Mouse (Mus musculus) liver, postnatal 0 days (tissue): ENCODE results near the gene Sema5b. TPM values are rescaled to one million over a fixed set of nuclear protein-coding genes. Genes with fewer than 3 reads are reported as not detected.

ENCODE experiments used
- ATAC-seq: fragments of 200-750 bp; cut with Nextera tagmentation; 2 replicates; pipeline ENCODE4 v1.8.0; 2017; ENCODE audit warnings: mild to moderate bottlenecking, moderate library complexity
- DNase-seq: peaks from one replicate; pipeline ENCODE4 v3.0.0-alpha.2; 2016
- H3K27ac ChIP-seq: fragments of 300-500 bp; sonication (generic); 2 replicates; pipeline ENCODE4 v1.5.1; 2014; ENCODE audit warnings: antibody characterized with exemption, moderate library complexity, mild to moderate bottlenecking, low read depth
- H3K27me3 ChIP-seq: fragments of 300-500 bp; sonication (generic); 2 replicates; pipeline ENCODE4 v1.6.1; 2014; ENCODE audit warnings: low read length, control low read depth, mixed read lengths; ENCODE audit not compliant: insufficient read depth
- H3K36me3 ChIP-seq: fragments of 300-500 bp; sonication (generic); replicated peaks from 2 replicates; pipeline ENCODE4 v1.6.1; 2014; ENCODE audit warnings: mild to moderate bottlenecking, control low read depth, low read length, moderate library complexity, mixed read lengths; ENCODE audit not compliant: insufficient read depth
- H3K4me1 ChIP-seq: fragments of 300-500 bp; sonication (generic); 2 replicates; pipeline ENCODE4 v1.6.1; 2014; ENCODE audit warnings: antibody characterized with exemption, mild to moderate bottlenecking, control low read depth; ENCODE audit not compliant: insufficient read depth
- H3K4me2 ChIP-seq: fragments of 300-500 bp; sonication (generic); 2 replicates; pipeline ENCODE4 v1.6.1; 2014; ENCODE audit warnings: low read depth, mild to moderate bottlenecking, low read length, moderate library complexity, mixed read lengths
- H3K4me3 ChIP-seq: fragments of 300-500 bp; sonication (generic); 2 replicates; pipeline ENCODE4 v1.5.1; 2014; ENCODE audit warnings: low read depth, low read length
- H3K9ac ChIP-seq: fragments of 300-500 bp; sonication (generic); replicated peaks from 2 replicates; pipeline ENCODE4 v1.6.1; 2014; ENCODE audit warnings: mild to moderate bottlenecking, moderate library complexity
- H3K9me3 ChIP-seq: fragments of 300-500 bp; sonication (generic); 2 replicates; pipeline ENCODE4 v1.6.1; 2016; ENCODE audit warnings: mild to moderate bottlenecking, control low read depth, low read length, mixed read lengths
- CTCF ChIP-seq: sonication (generic); IDR thresholded peaks from 2 replicates; pipeline ENCODE4 v1.5.1; 2016; ENCODE audit warnings: antibody characterized with exemption, low read depth
- EP300 ChIP-seq: IDR thresholded peaks from 2 replicates; pipeline ENCODE4 v1.6.1; 2016; ENCODE audit warnings: antibody characterized with exemption, low read depth, mild to moderate bottlenecking
- WGBS: fragments of 180-500 bp; shearing (Covaris S2); extraction: QIAGEN DNeasy Blood & Tissue Kit; methylation state at CpG from one replicate; pipeline ENCODE4 v1.1.7; 2014; ENCODE audit not compliant: insufficient replicate concordance; 5-methylcytosine and 5-hydroxymethylcytosine counted together
- polyA plus RNA-seq: library from polyadenylated mRNA; unstranded; fragments of >200 nt; fragmentation: Nextera tagmentation; extraction: Ambion mirVana; gene quantifications from 2 replicates; pipeline ENCODE4 v1.2.1, GENCODE M21; 2015

Gene Sema5b
- polyA plus RNA-seq, 1 experiment from 2014 or later = 0.11 TPM

- Histone ChIP-seq H3K4me2 (no peak overlapping the region), H3K4me1 (no peaks in the 10 kb centered on the region), H3K4me3 (no peak overlapping the region), H3K27ac (no peak overlapping the region), H3K9ac (no peak overlapping the region), H3K36me3 (no peaks in the 10 kb centered on the region), H3K27me3 (peaks cover 11% of the 10 kb centered on the region; the same call in 1 of the 2 replicates), H3K9me3 (no peaks in the 10 kb centered on the region)
- no peak for DNase-seq
- WGBS = 73% methylated on average over 5 of the region's 5 CpGs
- ATAC-seq = no peak
- TF ChIP-seq CTCF (no peak), EP300 (no peak)
Observed at GRCm38 (mm10) chr16:35653951-35654350, 113.0 kb downstream of the Sema5b start.

- Histone ChIP-seq H3K36me3 (no peaks in the 10 kb centered on the region), H3K27ac (no peak overlapping the region), H3K9me3 (no peaks in the 10 kb centered on the region), H3K27me3 (peaks cover 34% of the 10 kb centered on the region), H3K4me3 (peak overlapping the region; percentile 36), H3K4me1 (no peaks in the 10 kb centered on the region), H3K4me2 (peak overlapping the region; percentile 55), H3K9ac (no peak overlapping the region)
- ATAC-seq (no peak), DNase-seq (no peak)
- no peak for TF ChIP-seq CTCF
- TF ChIP-seq EP300 = no peak
- WGBS = 7% methylated on average over 34 of the region's 36 CpGs
Observed at GRCm38 (mm10) chr16:35660222-35660621, 119.3 kb downstream of the Sema5b start.

- H3K9me3 ChIP-seq = no peaks in the 10 kb centered on the region
- DNase-seq (no peak), ATAC-seq (no peak)
- H3K9ac ChIP-seq = no peak overlapping the region
- WGBS = 84% methylated on average over 9 of the region's 9 CpGs
- H3K4me2 ChIP-seq = no peak overlapping the region
- no peaks in the 10 kb centered on the region for H3K4me1 ChIP-seq
- H3K27me3 ChIP-seq = peaks cover 22% of the 10 kb centered on the region
- TF ChIP-seq CTCF (no peak), EP300 (no peak)
- H3K36me3 ChIP-seq = no peaks in the 10 kb centered on the region
- H3K27ac ChIP-seq = no peak overlapping the region
- H3K4me3 ChIP-seq = no peak overlapping the region
Observed at GRCm38 (mm10) chr16:35663831-35664414, 123.0 kb downstream of the Sema5b start.

GRCm38 (mm10) chr16:35664847-35665246, 123.9 kb downstream of the Sema5b start:
- WGBS = 69% methylated on average over 4 of the region's 4 CpGs
- H3K4me1 ChIP-seq = no peaks in the 10 kb centered on the region
- H3K4me3 ChIP-seq = no peak overlapping the region
- no peaks in the 10 kb centered on the region for H3K9me3 ChIP-seq
- DNase-seq = no peak
- H3K36me3 ChIP-seq = no peaks in the 10 kb centered on the region
- no peak overlapping the region for H3K4me2 ChIP-seq
- no peak overlapping the region for H3K9ac ChIP-seq
- TF ChIP-seq EP300 = no peak
- TF ChIP-seq CTCF = no peak
- peaks cover 14% of the 10 kb centered on the region for H3K27me3 ChIP-seq
- ATAC-seq = no peak
- H3K27ac ChIP-seq = no peak overlapping the region

DNA sequence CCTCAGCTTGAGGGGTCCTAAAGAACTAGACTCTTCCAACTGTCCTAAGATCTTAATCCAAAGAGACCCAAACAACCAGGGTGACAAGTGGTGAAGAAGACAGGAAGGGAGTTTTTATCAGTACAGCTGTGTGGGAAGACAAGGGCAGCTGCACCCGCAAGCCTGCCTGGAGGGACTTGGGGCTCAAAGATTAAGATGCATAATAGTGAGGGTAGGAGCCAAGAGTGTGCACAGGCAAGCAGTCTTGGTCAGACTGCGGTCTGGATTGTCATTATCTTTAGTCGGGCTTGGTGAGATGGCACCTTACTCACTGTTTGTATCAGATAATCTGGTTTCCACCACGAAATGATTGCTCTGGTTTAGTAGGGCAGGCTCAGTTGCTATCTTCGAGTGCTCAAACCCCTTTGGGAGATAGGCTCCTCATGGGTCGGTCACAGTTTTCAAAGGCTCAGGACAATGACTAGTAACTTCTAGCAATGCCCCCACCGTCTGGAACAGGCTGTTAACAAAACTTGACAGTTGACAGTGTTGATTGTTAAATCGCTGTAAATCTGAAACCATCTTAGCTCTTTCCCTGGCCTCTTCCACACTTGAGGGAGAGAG, 136.7 kb downstream of the Sema5b start:
- Histone ChIP-seq H3K27ac (no peak overlapping the region), H3K4me1 (no peaks in the 10 kb centered on the region), H3K36me3 (no peaks in the 10 kb centered on the region), H3K9me3 (no peaks in the 10 kb centered on the region), H3K4me2 (no peak overlapping the region), H3K27me3 (no peaks in the 10 kb centered on the region), H3K4me3 (no peak overlapping the region), H3K9ac (no peak overlapping the region)
- WGBS = 38% methylated on average over 8 of the region's 8 CpGs
- DNase-seq (no peak), ATAC-seq (peak; percentile 66; the same call in 1 of the 2 replicates)
- TF ChIP-seq EP300 (peak; percentile 69; the same call in 1 of the 2 replicates), CTCF (no peak)

DNA sequence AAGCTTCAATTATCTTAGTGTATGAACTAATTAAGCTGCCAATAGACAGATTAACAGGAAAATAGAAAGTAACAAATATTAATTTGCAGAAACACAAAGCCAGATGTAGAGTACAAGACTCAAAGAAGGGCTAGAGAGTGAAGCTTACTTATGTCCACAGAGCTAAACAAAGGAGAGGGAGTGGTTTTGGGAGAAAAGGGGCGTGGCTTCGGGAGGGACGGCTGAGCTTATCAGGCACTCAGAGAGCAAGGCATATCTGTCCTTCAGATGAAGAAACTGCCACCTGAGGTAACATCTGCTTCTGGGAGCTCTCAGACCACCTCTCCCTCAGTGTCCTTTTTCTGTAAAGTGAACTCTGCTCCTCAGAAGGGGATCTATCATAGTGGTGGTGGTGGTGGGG, 137.5 kb downstream of the Sema5b start:
- Histone ChIP-seq H3K27me3 (no peaks in the 10 kb centered on the region), H3K4me1 (no peaks in the 10 kb centered on the region), H3K27ac (no peak overlapping the region), H3K4me2 (no peak overlapping the region), H3K9ac (no peak overlapping the region), H3K36me3 (no peaks in the 10 kb centered on the region), H3K4me3 (no peak overlapping the region), H3K9me3 (no peaks in the 10 kb centered on the region)
- WGBS = 21% methylated on average over 3 of the region's 3 CpGs
- ATAC-seq (no peak), DNase-seq (no peak)
- TF ChIP-seq CTCF (no peak), EP300 (no peak)
